Mouse (Mus musculus): ENCODE measurements around the gene Cwc27.

The Cwc27 gene

DNA sequence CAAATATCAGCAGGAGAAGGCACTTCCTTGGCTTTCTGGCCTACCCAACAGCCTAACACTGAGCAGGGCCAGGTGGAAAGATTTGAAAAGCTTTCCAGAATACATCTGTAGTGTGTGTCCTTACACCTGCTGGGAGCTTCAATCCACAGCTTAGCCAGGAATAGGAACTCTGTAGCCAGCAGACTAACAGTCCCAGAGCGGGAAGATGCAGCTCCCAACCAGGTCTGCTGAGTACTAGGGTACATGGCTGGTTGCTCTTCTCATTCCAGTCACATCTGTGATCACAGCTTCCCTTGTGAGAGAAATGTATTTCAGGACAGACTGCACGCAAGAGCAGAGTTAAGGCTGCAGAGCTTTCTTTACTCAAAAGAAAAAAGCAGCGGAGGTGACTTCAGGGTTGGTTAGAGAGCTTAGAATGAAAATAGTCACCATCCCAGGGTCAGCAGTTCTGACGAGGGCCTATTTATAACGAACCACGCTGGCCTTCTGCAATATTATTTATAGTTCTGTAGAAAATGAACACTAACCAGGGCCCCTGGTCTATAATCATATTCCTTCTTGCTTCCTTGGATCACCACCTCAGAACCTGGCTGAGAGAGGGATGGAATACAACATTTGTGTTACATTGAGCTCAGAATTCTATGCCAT is 171.0 kb downstream of the Cwc27 start:
- no peak for DNase-seq (ENCODE audit: low spot score)

DNA sequence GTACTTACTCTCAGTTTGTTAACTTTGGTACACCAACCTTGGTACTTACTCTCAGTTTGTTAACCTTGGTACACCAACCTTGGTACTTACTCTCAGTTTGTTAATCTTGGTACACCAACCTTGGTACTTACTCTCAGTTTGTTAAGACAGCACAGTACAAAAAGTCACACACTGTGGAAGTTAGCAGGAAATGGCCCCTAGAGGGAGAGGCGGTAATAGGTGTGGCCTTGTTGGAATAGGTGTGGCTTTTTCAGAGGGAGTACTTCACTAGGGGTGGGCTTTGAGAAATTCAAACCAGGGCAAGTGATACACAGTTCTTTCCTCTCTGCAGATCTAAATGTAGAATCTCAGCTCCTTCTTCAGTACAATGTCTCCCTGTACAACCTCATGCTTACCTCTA is 172.8 kb downstream of the Cwc27 start:
- DNase-seq (ENCODE audit: low spot score), result no peak

DNA sequence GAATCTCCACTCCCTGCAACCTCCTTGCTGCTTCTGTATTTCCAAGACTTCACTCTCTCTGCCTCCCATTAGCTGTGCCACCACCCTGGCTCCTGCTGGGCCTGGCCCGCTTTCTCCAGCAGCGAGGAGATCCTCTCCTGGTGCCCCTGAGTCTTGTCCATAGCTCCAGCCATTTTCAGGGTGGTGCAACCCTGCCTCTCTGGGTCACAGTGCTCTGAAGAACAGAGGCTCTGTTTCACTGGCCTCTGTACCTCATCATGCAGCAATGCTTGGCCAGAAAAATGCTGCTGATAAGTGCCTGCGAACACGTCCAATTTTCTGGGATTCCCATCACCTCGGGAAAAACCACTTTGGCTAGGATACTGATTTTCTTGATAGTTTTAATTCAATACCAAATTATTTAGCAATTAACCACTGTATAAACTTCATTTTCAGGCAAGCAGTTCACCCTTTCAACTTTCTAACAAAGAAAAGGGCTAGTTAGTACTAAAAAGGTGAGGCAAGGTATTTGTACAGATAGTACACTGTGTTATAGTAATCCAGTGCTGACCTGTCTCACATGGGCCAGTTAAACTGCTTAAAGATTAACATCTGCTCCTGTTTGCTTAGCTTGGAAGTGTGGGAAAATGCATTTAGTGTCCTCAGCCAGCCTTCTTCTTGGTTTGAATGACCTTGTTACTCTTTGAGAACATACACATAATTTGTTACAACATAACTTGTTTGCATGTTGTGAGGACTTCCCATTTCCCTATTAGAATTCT is 176.1 kb downstream of the Cwc27 start:
- no peak for DNase-seq (ENCODE audit: low spot score)

DNA sequence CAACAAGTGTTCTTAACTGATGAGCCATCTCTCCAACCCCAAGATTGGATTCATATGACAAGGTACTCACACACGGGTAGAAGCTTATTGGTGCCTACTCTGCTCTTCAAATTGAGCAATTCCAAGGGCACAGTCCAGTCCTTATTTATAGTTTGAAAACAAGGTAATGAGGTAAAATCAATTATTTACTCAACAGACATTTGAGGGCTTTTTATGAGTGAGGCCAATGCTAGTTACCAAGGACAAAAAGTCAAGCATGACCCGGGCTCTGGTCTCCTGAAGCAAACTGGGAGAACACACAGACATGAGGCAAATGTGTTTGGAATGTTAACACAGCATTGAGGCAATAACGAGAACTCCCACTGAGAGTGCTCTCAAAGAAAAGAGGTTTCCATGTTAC is 178.0 kb downstream of the Cwc27 start:
- no peak for DNase-seq (ENCODE audit: low spot score)

DNA sequence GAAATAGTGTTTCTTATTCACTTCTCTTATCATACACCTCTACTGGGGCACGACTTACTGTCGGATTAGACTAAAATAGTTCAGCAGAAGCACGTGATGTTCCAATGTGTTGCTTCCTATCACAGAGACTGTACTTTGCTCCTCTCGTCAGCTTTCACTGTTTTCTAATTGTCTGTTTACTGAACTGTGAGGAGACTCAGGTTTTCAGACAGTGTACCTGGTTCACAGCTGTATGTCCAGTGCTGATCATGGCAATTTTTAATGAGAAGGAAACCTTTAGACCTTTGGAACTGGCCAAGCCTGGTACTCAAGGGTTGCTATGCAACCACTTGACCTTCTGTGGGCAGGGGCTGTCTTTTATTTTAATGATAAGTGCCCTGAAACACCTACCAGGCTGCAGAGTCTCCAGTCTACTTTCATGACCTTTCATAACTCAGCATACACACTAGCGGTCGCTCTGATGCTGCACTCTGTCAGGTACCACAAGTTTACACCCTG is 180.9 kb downstream of the Cwc27 start:
- DNase-seq (ENCODE audit: low spot score), result no peak

DNA sequence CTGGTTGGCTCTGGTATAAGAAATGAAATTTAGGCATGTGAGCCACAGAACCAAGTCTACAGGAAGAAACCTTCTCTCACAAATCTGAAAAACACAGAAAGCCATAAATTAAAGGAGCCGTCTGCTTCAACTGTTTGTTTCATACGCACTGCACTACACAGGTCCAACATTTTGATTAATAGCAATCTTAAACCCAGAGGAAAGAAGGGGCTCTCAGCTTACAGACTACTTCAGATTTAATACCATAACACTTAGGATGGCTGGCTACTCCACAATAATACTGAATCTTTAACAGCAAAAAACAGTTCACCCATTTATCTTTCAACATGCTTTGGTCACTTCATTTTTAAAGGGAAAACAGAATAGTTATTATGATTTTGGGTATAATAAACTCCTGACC is 182.2 kb downstream of the Cwc27 start:
- DNase-seq (ENCODE audit: low spot score), result no peak

DNA sequence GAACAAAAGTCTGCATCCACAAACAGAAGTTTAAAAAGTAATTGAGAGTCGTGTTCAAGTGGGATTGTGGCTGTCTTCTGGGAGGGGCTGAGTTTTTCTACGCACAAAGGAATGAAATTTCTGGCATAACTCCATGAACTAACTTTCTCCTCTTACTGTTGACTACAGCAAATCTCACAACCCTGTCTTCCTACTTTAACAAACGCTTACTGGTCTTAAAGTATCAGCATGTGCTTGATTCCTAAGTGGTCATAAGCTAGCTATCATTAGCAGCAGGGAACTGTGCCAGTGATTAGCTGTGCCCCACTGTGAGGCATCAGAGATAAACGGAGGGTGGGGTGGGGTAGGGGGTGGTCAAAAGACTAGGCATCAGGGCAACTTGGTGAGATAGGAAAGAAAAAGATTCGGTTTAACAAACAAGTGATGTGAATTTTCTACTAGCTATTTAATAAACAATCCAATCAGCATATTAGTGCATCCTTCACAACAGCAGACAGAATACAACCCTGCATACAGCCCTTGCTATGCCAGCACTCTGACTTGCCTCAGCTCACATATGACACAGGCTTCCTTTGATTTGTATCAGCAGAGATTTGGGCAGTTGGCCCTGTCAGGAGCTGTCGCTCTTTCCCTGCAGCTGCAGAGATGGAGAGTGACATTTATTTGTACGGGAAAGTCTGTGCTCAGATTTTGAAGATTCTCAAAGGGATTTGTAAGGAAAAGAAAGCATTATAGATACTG is 184.3 kb downstream of the Cwc27 start:
- DNase-seq (ENCODE audit: low spot score), result no peak

DNA sequence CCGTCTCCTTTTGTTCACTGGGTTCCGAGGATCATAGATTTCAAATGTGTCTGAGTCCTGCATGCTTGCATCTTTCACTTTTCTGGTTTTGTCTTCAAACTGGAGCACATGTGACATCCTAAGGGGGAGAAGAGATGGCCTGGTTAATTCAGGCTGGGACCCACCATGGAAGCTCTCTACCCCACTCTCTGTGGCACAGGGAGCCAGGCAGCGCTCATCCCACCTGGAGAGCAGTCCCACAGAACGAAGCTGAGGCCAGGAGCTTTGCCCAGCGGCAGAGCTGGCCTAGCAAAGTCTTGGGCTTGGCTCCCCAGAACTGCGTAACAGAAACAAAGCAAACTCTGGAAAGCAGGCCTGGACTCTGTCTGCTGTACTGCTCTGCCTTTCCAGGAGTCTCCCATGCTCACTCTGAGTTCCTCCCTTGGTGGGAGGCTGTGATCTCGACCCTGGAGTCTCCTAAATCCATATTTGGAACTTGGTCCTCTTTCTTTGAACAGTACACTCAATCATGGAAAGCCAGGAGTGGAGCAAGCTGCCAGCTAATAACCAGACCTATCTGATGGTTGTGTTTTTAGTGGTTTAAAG is 185.2 kb downstream of the Cwc27 start:
- DNase-seq (ENCODE audit: low spot score), result no peak

DNA sequence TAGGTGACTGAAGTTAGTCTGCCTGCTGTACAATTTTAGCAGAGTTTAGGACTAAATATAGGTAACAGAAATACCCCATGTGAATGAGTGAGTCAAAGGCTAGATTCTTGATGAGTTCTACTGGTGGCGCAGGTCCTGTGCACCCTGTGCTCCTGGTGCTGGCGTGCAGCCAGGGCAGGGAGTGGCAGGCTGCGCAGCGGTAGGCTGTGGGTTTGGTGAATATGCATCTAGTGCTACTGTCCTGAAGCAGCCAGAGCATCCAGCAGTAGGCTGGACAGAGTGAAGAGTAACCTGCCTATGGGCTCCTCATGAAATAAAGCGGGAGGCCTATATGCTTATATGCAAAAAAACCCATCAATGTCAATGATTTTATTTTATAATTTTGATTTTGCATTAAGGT is 186.1 kb downstream of the Cwc27 start:
- DNase-seq (ENCODE audit: low spot score), result no peak

DNA sequence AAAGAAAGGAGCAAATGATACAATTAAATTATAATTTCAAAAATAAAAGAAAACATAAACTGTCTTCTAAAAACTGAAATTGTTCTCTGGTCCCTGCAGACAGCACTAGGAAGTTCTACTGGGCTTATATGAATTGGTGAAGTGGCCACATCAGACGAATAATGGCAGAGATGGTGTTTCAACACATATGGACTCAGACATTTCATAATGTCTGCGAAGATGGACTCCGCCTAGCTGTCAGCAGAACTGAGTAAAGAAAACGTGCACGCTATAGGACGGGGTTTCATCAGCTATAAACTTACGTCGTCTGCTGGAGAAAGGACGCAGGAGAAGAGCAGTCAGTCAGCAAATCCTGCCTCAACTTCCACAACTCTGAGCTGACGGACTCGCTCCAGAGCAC is 187.3 kb downstream of the Cwc27 start:
- DNase-seq (ENCODE audit: low spot score), result no peak

DNA sequence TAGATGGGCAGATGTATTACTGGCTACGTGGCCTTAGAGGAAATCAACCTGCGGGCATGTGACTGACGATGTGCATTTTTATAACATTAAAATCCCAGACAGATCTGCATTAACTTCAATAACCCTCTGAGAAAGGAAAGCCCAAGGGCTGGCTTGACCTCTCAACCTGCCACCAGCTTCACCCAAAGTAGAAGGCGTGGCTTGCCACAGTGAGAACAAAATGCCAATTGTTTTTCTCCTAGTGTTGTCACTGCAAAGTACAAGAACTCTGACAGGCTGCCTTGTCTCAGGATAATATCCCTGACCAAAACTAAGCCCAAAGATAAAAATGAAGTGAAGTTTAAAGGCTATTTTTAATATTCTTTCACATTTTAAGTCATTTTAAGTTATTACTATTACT is 188.9 kb downstream of the Cwc27 start:
- DNase-seq (ENCODE audit: low spot score), result no peak

DNA sequence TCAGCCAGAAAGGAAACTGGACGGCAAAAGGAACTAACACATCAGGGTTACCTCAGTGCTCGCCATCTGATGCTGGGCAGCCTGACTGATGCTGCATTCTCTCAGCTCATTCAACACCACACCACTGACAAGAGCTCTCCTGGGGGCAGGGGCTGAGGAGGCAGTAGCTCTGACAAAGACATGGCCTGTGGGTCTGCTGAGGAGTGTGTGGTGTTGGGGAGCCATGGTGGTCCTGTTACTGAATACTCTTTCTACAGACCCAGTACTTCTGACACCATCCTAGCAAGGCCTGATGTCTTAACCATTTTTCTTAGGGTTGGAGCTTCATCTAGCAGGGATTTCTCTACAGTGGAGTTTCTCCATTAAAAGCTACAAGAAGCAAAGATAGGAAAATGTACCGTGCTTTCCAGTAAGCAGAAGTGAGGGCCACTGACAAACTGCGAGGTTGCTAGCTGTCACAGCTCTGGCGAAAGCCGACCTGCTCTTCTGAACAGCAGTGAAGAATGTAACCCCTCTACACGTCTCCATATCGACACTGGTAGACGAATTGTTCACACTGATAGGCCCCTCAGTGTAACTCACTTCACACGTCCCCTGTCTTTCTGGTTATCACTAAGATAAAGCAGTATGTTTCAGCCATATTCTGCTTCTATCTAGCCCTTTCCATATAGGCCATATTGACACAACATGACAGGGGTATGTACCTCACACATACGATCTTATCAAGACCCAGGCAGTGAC is 189.6 kb downstream of the Cwc27 start:
- DNase-seq (ENCODE audit: low spot score), result no peak

DNA sequence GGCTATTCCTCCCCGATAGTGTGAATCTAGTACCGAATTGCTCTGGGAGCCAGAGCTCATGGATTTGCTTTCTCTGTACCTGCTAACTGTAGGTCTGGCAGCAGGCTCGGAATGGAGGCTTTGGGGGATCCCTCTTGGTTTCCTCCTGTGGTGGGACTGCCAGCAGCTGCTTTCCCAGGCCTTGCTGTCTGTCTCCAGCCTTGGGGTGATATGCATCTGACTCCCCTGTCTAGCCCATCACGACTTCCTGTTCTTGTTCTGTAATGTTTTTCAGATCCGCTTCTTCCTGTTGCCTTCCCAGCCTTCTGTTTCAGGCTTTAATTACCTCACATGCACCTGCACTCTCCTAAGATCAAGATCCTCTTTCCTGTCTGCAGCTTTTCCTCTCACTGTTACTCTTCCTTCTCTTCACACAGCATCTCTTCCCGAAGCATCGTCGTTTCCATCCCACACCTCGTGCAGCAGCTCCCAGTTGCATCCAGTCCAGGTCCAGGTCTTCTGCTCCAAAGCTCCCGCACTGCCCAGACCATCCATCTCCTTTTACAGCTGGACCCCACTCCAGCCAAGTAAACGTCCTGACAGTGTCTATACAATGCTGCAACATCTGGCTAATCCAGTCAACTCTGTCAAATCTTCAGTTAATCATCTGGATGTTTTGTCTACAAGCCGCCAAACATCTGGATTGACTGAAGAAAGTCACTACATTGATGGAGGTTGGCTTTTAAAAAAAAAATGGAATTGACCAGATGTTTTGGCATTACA is 193.6 kb downstream of the Cwc27 start:
- DNase-seq (ENCODE audit: low spot score), result no peak

DNA sequence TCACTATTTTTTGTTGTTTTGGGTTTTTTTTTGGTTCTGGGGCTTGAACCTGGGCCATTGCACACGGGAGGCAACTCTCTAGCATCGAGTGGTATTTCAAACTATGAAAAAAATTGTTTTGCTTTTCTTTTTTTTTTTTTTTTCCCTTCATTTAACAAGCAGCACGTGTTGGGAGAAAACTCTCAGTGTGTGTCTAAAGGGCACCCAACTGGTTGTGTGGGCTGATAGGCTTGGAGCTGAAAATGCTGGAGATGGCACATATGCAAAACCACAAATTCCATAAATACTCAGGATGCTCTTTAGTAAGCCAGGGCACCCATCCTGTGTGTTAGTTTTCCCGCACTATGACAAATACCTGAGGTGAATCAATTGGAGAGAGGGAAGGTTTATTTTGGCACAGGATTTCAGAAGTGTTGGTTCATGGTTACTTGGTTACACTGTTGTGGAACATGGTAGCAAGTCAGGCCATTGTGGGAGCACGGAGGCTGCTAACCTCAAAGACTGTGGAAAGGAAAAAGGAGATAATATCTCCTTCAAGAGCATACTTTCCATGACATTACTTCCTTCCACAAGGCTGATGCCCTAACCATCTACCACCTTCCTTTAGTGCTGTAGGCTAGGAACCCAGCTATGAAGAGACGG is 194.7 kb downstream of the Cwc27 start:
- DNase-seq (ENCODE audit: low spot score), result no peak

DNA sequence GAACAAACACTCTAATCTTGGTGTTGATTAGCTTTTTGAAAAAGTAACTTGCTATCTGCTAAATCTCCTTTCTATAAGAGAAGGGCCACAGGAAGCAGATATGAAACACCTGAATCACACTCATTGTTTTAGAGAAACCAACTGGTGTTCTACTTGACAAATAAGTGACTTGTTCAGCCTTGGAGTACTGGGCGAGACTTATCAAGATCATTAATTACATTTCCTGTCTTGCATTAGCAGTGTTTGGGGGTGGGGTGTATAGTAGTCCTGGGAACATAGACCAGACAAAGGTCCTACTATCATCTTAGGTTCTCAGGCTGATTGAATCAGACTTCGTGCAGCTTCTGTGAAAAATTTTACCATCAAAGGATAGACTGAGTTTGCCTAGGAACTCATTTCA is 196.5 kb downstream of the Cwc27 start:
- no peak for DNase-seq (ENCODE audit: low spot score)

DNA sequence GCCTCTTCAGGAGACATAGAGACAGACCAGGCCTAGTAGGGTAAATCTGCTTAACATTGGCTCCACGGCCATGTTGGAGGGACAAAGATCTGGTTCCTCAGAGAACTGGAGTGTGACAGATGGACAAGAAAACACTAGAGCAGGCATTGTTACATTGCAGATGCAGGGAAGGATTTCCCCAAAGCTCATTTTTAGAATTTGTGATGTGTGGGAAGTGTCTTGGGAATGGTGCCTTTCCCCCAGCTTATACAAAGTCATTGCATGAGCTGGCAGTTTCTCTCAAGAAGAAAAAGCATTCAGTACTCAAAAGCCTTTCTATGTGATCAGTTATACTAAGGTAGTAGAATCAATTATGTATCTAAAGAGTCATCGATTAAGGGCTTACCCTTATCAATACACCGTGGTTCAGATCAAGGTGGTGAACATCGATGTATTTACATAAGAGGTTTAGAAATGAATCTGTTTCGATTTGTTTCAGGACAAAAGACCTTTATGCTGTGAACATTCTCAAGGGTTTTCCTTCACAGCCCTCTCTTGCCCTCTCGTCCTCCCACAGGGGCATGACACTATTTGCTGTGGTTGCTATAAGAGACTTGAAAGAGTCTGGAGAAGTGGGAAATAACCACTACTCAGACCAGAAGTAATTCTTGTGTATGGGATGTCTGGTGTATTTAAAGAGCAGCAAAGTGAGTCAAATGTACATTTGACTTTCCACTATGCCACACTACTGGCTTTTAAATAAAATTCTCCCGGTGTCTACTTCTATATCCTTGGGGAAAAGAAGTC is 197.2 kb downstream of the Cwc27 start:
- no peak for DNase-seq (ENCODE audit: low spot score)

DNA sequence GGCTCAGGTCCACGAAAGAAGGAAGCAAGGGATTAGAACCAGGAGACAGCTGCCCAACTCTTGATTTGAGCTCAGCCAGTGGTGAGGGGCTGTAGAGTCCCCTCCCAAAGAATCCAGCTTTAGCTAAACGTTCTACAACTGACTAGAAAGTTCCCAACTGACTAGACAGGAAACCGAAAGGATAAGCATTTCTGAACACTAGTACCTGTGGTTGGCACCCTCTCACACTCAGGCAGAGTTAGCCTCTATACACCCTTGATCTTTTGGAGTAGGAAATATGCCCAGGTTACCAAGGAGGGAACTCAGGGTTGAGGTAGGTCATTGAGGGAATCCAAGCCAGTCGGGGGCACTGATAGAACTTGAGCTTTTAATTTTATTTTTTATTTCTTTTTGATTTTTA is 199.7 kb downstream of the Cwc27 start:
- DNase-seq (ENCODE audit: low spot score), result no peak

DNA sequence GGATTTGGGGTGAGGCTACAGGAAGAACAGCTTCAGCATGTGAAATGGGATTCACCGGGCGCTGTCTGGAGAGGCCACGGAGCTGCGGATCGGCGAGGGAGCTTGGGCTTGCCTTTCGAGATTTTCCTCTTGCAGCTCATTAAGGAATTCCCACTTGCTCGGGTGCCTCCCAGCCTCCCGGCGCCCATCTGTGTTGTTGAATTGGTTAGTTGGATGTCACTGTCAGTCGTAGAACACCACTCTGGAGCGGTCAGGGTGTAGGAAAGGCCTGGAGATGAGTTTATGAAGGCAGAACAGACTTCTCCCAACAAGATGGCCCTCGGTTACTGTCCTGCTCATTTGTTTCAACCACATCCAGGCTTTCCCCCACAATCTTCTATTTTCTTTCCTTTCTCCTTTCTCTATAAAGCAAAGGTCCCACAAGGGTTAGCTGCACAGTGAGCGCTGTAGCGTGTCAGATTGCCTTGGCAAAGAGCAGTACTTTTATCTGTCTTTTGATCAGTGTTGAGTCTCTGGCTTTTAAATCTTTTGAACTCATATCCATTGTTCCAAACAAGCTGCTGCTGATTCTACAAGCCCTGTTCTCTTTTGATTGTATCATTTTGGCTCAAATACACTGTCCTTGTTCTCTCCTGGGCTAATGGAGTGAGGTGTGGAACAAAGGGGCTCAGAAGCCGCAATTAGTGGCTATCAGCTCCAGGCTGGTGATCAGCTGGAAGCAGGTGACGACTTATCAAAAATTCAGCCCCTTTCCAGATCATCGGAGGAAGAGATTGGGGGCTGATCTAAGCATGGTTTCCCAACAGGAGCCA is 200.7 kb downstream of the Cwc27 start:
- no peak for DNase-seq (ENCODE audit: low spot score)

DNA sequence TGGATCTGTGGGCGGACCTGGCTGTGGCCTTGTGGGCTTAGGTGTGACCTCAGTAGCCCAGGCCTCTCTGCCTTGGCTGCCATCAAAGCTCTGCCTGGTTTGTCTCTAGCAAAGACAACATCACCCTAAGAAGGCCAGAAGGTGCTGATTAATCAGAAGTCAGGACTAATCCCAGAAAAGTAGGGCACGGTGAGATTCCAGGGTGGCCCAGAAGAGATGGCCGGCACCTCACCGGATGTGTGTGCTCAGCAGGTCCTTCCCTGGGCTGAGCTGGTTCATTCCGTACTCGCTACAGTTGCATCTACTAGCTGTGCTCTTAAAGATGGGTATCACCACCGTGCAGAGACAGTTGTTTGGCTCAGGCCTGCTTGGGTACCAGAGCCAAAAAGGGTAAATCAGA is 201.8 kb downstream of the Cwc27 start:
- no peak for DNase-seq (ENCODE audit: low spot score)
